In the genomic region with DNA sequence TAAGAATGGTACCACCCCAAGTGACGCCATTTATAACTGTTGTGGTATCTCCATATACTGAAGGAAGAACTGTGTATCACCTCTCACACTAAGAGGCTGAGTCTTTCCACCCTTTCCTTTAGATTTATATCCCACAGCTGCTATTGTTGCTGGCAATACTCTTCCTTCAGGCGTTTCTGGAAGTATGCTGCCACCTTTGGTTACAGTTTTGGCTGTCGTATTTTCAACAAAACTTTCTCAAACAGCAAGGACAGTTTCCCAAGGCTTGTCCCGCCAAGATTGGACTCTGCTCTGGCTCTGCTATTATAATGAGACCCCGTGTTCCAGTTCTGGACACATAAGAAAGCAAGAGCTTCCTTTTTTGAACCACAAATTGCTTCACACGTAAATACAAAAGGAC, we compare ENCODE assay signal across 15 mouse cellular contexts.
DNase-seq lines count a peak whose midpoint lies in the region; ATAC-seq and TF ChIP-seq lines count a peak whose summit lies in the region.
"Had no signal": no experiment of that assay in that cellular context is flagged by ENCODE, and none has a peak within 500 bp of the region (broad histone marks: within the 10 kb centered on the region; RNA-seq: fewer than 3 reads in every experiment).

No protein-coding gene starts in this region.

- no peak overlapping the region for H3K4me2 ChIP-seq in kidney, postnatal 0 days (ENCODE audit: low read length)
- no peak overlapping the region for H3K4me2 ChIP-seq in midbrain, postnatal 0 days (ENCODE audit: low read depth, low read length, poor library complexity, severe bottlenecking)
- H3K4me2 ChIP-seq in midbrain, embryonic 14.5 days (ENCODE audit: low read length), result no peak overlapping the region
- H3K4me2 ChIP-seq: embryonic facial prominence, embryonic 12.5 days; limb, embryonic 12.5 days had no signal

- DNase-seq in gastrocnemius, adult 2 months, result no peak
- no peak for DNase-seq in gastrocnemius, adult 8-10 months (ENCODE audit: low spot score in 2 of 2)
- DNase-seq in kidney, postnatal 0 days (ENCODE audit: low spot score), result peak; percentile 24
- no peak for DNase-seq in kidney, adult 11 months
- DNase-seq in midbrain, postnatal 0 days (ENCODE audit: low spot score), result peak; percentile 14
- DNase-seq in midbrain, embryonic 14.5 days, result no peak
- DNase-seq: adrenal gland, postnatal 14 days; cerebellum, postnatal 36 days; heart, adult 11 months; heart, postnatal 4 days; lung, adult 2 months had no signal

- H3K27me3 ChIP-seq in kidney, postnatal 0 days (ENCODE audit: insufficient read depth, low read length), result no peaks in the 10 kb centered on the region
- H3K27me3 ChIP-seq in midbrain, postnatal 0 days (ENCODE audit: insufficient read depth, low read length), result no peaks in the 10 kb centered on the region
- H3K27me3 ChIP-seq in midbrain, embryonic 14.5 days (ENCODE audit: control insufficient read depth, insufficient read depth, low read length), result no peaks in the 10 kb centered on the region
- H3K27me3 ChIP-seq: embryonic facial prominence, embryonic 12.5 days; limb, embryonic 12.5 days had no signal

- H3K4me1 ChIP-seq in kidney, postnatal 0 days (replicated peaks; ENCODE audit: insufficient read depth, low read length), result no peaks in the 10 kb centered on the region
- H3K4me1 ChIP-seq in midbrain, postnatal 0 days (ENCODE audit: insufficient read depth, low read length), result no peaks in the 10 kb centered on the region
- H3K4me1 ChIP-seq in midbrain, embryonic 14.5 days (ENCODE audit: control insufficient read depth, insufficient read depth, low read length), result 0 out of 2 replicates have a peak, but pooled peaks cover 3% of the 10 kb centered on the region
- H3K4me1 ChIP-seq: embryonic facial prominence, embryonic 12.5 days; limb, embryonic 12.5 days had no signal

- intact Hi-C loops in gastrocnemius, adult 2 months (cut with DNase I), result loop anchor here (10.0 kb wide), 1 partner anchor 47 kb away; no protein-coding TSS in a partner anchor

- H3K9me3 ChIP-seq in kidney, postnatal 0 days (replicated peaks; ENCODE audit: low read length), result no peaks in the 10 kb centered on the region
- H3K9me3 ChIP-seq in midbrain, postnatal 0 days (ENCODE audit: low read length), result no peaks in the 10 kb centered on the region
- H3K9me3 ChIP-seq in midbrain, embryonic 14.5 days (ENCODE audit: control insufficient read depth, low read length), result no peaks in the 10 kb centered on the region
- H3K9me3 ChIP-seq: embryonic facial prominence, embryonic 12.5 days; limb, embryonic 12.5 days had no signal

- H3K36me3 ChIP-seq in kidney, postnatal 0 days (ENCODE audit: insufficient read depth, low read length), result peaks cover 21% of the 10 kb centered on the region
- peaks cover 19% of the 10 kb centered on the region; the same call in 1 of the 2 replicates for H3K36me3 ChIP-seq in midbrain, postnatal 0 days (ENCODE audit: insufficient read depth, low read length)
- H3K36me3 ChIP-seq in midbrain, embryonic 14.5 days (ENCODE audit: control insufficient read depth, insufficient read depth, low read length), result peaks cover 48% of the 10 kb centered on the region

- WGBS in kidney, postnatal 0 days, result 82% methylated on average over 6 of the region's 6 CpGs
- WGBS in midbrain, postnatal 0 days, result 86% methylated on average over 6 of the region's 6 CpGs
- WGBS in midbrain, embryonic 14.5 days, result 91% methylated on average over 6 of the region's 6 CpGs

- no peak overlapping the region for H3K4me3 ChIP-seq in gastrocnemius, adult 2 months
- no peak overlapping the region for H3K4me3 ChIP-seq in kidney, postnatal 0 days (replicated peaks; ENCODE audit: low read depth, low read length)
- H3K4me3 ChIP-seq in midbrain, postnatal 0 days (ENCODE audit: low read depth, low read length), result no peak overlapping the region
- no peak overlapping the region for H3K4me3 ChIP-seq in midbrain, embryonic 14.5 days (replicated peaks; ENCODE audit: low read depth, low read length)
- H3K4me3 ChIP-seq: embryonic facial prominence, embryonic 12.5 days; limb, embryonic 12.5 days had no signal

- peak; percentile 51 for TF ChIP-seq CTCF in gastrocnemius, adult 2 months (IDR thresholded peaks at IDR 0.05)
- peak; percentile 33; the same call in 1 of the 2 replicates for TF ChIP-seq CTCF in kidney, postnatal 0 days (IDR thresholded peaks at IDR 0.05; ENCODE audit: low read depth)
- peak; percentile 44 for TF ChIP-seq CTCF in midbrain, postnatal 0 days (IDR thresholded peaks at IDR 0.05)

- H3K9ac ChIP-seq in kidney, postnatal 0 days (ENCODE audit: low read depth, low read length), result no peak overlapping the region
- H3K9ac ChIP-seq in midbrain, postnatal 0 days (replicated peaks; ENCODE audit: low read length, poor library complexity, severe bottlenecking), result no peak overlapping the region
- no peak overlapping the region for H3K9ac ChIP-seq in midbrain, embryonic 14.5 days (replicated peaks; ENCODE audit: low read length)
- H3K9ac ChIP-seq: embryonic facial prominence, embryonic 12.5 days; limb, embryonic 12.5 days had no signal

- ATAC-seq in kidney, postnatal 0 days (replicated peaks; ENCODE audit: low FRiP score, low read depth), result no peak
- no peak for ATAC-seq in midbrain, postnatal 0 days (ENCODE audit: low FRiP score)
- no peak for ATAC-seq in midbrain, embryonic 14.5 days (ENCODE audit: low FRiP score, low TSS enrichment)
- no peak for ATAC-seq in megakaryocyte, adult 5-6 weeks (ENCODE audit: poor library complexity, severe bottlenecking)
- ATAC-seq: midbrain, embryonic 16.5 days had no signal

- H3K27ac ChIP-seq in gastrocnemius, adult 2 months, result peak overlapping the region; percentile 8
- no peak overlapping the region for H3K27ac ChIP-seq in kidney, postnatal 0 days
- no peak overlapping the region for H3K27ac ChIP-seq in midbrain, postnatal 0 days (ENCODE audit: low read depth, low read length)
- no peak overlapping the region for H3K27ac ChIP-seq in midbrain, embryonic 14.5 days (replicated peaks; ENCODE audit: low read depth, low read length)
- H3K27ac ChIP-seq: embryonic facial prominence, embryonic 12.5 days; limb, embryonic 12.5 days had no signal

Comparison
In these comparisons a context has a peak if more than half of its experiments do, and no peak if none do; other contexts are left out.
1. DNase-seq: peak in kidney, postnatal 0 days (single experiment) and midbrain, postnatal 0 days (single experiment); none in gastrocnemius, adult 2 months (single experiment), gastrocnemius, adult 8-10 months (0 of 2), kidney, adult 11 months (single experiment) and midbrain, embryonic 14.5 days (single experiment).
2. Peak in every context shown above with its lines, with median percentiles within 50 percentile points of each other: CTCF ChIP-seq.